Mouse (Mus musculus): Measurements from ENCODE around the gene Med1.

Med1 gene

DNA sequence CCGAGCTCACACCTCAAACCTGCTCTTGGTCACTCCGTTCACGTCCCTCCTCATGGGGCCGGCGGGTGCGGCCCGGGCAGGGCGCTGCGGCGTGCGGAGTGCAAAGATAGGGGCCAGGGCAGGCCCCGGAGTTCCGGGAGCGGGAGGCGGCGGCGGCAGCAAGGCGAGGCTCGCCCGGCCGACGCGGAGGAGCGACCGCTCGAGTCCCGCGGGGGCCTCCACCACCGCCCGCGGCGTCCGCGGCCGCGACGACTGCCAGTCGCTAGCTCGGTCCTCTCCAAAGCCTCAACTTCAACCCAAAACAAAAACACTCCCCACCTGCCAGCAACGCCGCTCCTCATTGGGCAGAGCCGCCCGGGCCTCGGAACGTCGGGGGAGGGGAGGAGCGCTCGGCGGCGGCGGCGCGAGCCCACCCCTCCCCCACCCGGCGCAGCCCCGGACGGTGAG lies 43.8 kb downstream of the Med1 start:
- peak; percentile 87 to 91 for DNase-seq (ENCODE audit: low spot score in 2 of 2)

DNA sequence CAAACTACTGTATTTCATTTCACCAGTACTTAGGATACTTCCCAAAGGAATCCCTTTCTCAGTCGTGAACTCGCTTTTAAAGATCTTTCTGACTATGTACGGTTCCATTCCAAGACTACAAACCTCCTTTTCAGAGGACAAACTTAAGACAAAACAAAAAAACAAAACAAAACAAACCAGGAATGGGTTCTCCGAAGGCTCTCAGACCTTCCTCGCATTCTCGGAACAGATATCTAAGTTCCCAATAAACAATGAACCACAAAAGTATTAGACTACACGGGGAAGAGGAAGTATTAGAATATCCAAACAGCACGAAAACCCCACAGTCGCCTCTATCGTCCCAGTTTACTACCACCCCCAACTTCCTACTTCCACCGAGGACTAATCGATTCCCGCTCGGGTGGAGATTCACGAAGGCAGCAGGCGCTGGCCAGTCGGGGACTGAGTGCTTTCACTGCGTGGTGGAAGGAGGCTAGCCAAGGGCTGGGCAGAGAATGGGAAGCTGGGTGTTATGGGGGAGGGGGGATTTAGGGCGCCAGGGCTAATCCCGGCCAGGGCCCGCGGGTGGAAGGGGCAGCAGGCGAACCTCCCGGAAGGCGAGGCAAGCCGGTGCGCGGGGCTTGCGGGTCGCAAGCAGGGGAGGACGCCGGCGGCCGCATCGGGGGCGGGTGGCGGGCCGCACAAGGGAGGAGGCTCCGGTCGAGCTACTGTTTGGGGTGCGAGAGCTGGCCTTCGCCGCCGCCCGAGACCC lies 44.4 kb downstream of the Med1 start:
- no peak for DNase-seq (ENCODE audit: low spot score in 2 of 2)

GRCm38 (mm10) chr11:98145856-98146255 lies 47.2 kb downstream of the Med1 start:
- DNase-seq (ENCODE audit: low spot score in 2 of 2), result no peak

GRCm38 (mm10) chr11:98142545-98142944 lies 50.5 kb downstream of the Med1 start:
- DNase-seq (ENCODE audit: low spot score in 2 of 2), result no peak

GRCm38 (mm10) chr11:98138894-98139293 lies 54.2 kb downstream of the Med1 start:
- no peak for DNase-seq (ENCODE audit: low spot score in 2 of 2)

- DNase-seq (ENCODE audit: low spot score in 2 of 2), result no peak
Observed at GRCm38 (mm10) chr11:98137836-98138235, 55.3 kb downstream of the Med1 start.

DNA sequence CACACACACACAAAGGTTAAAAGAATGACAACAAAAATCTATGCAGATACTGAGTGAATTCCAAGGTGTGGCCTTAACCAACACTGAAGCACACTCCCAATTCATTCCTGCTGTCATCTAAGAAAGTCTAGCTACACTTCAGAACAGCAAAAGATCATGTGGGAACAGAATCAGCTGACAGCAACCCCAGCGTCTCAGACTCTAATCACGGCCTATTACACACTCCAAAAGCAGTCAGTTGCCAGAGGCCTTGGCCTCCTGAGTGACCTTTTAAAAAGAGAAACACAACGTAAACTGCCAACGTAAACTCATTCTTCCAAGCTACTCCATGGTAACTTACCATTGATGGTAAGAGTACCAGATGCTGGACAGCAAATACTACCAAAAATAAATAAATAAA lies 58.1 kb downstream of the Med1 start:
- no peak for DNase-seq (ENCODE audit: low spot score in 2 of 2)

GRCm38 (mm10) chr11:98123424-98123823 lies 69.7 kb downstream of the Med1 start:
- DNase-seq (ENCODE audit: low spot score in 2 of 2), result no peak

GRCm38 (mm10) chr11:98114363-98114762 lies 78.7 kb downstream of the Med1 start:
- DNase-seq (ENCODE audit: low spot score in 2 of 2), result no peak

DNA sequence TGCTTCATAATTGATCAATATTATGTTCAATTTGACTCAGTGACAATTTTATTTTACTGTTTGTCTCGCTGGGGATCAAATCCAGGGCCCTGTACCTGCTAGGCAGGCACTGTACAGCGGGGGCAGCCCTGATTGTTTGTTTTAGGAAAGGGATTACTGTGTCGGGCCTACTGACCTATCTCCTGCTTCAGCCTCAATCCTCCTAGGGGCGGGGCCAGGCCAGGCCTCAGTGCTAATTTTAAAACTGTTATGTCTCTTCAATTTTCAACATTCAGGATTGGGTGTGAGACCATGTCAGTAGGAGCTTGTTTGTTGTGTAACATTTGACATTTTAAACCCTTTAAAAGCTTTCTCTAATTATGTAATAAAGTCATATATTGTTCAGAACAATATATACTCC lies 79.6 kb downstream of the Med1 start:
- DNase-seq (ENCODE audit: low spot score in 2 of 2), result no peak

DNA sequence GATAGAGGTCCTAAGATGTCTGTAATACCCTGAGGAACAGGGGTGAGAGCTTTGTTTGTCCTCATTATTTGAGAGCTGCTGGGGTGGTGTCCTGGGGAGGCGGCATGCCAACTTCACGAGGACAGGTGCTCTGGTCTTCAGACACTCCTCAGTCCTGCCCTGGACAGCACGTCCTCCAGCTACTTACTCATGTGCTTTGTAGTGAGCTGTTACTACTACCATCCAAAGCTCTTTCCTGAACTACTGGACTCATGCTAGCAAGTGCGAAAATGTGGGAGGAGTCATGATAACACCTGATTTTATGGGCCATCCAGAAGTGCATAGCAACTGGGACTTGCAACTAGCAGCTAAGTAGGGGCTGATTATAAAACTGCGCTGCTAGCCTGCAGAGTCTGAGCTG lies 83.4 kb downstream of the Med1 start:
- no peak for DNase-seq (ENCODE audit: low spot score in 2 of 2)
